Mouse (Mus musculus) kidney, embryonic 16.5 days (tissue): Measurements from ENCODE around the gene Sowahc. TPM values are rescaled to one million over a fixed set of nuclear protein-coding genes. Genes with fewer than 3 reads are reported as not detected.
A peak's percentile ranks its signal among the peaks of the same experiment; 100 is the strongest.

Experiments used
- ATAC-seq: fragments of 200-750 bp; cut with Nextera tagmentation; 2 replicates; pipeline ENCODE4 v1.8.0; 2017; ENCODE audit warnings: moderate TSS enrichment; ENCODE audit not compliant: low FRiP score, low TSS enrichment
- H3K27ac ChIP-seq: fragments of 300-500 bp; sonication (generic); 2 replicates; pipeline ENCODE4 v1.5.1; 2014; ENCODE audit warnings: low read length
- H3K27me3 ChIP-seq: fragments of 300-500 bp; sonication (generic); 2 replicates; pipeline ENCODE4 v1.6.1; 2014; ENCODE audit warnings: low read length, control low read depth, mixed read lengths; ENCODE audit not compliant: insufficient read depth
- H3K36me3 ChIP-seq: fragments of 300-500 bp; sonication (generic); 2 replicates; pipeline ENCODE4 v1.6.1; 2014; ENCODE audit warnings: low read length, control low read depth, mixed read lengths; ENCODE audit not compliant: insufficient read depth
- H3K4me1 ChIP-seq: fragments of 300-500 bp; sonication (generic); 2 replicates; pipeline ENCODE4 v1.6.1; 2014; ENCODE audit warnings: low read length, control low read depth, mixed read lengths; ENCODE audit not compliant: insufficient read depth
- H3K4me2 ChIP-seq: fragments of 300-500 bp; sonication (generic); replicated peaks from 2 replicates; pipeline ENCODE4 v1.6.1; 2014; ENCODE audit warnings: low read depth, low read length
- H3K4me3 ChIP-seq: fragments of 300-500 bp; sonication (generic); 2 replicates; pipeline ENCODE4 v1.5.1; 2014; ENCODE audit warnings: mild to moderate bottlenecking, low read length
- H3K9ac ChIP-seq: fragments of 300-500 bp; sonication (generic); replicated peaks from 2 replicates; pipeline ENCODE4 v1.6.1; 2014; ENCODE audit warnings: low read length
- H3K9me3 ChIP-seq: fragments of 300-500 bp; sonication (generic); 2 replicates; pipeline ENCODE4 v1.6.1; 2016; ENCODE audit warnings: low read length, control low read depth
- WGBS: fragments of 180-500 bp; shearing (Covaris S2); extraction: QIAGEN DNeasy Blood & Tissue Kit; methylation state at CpG from one replicate; pipeline ENCODE4 v1.1.7; 2014; 5-methylcytosine and 5-hydroxymethylcytosine counted together
- polyA plus RNA-seq: library from polyadenylated mRNA; unstranded; fragments of >200 nt; fragmentation: Nextera tagmentation; extraction: Ambion mirVana; gene quantifications from 2 replicates; pipeline ENCODE4 v1.2.1, GENCODE M21; 2015

Sowahc gene
- 11.4 and 11.7 TPM in 2 replicates for polyA plus RNA-seq

GRCm38 (mm10) chr10:59221473-59222270 is at the start of gene Sowahc, which contains the start of gene Sept10:
Sowahc (plus strand) TSS chr10:59221953.
Sept10 (minus strand) TSS chr10:59221847.
- Histone ChIP-seq H3K4me1 (peaks cover 25% of the 10 kb centered on the region), H3K9me3 (no peaks in the 10 kb centered on the region), H3K4me3 (peak within 1 kb of the TSS; percentile 72), H3K36me3 (no peaks in the 10 kb centered on the region), H3K4me2 (peak within 1 kb of the TSS; percentile 100), H3K9ac (peak within 1 kb of the TSS; percentile 87), H3K27me3 (no peaks in the 10 kb centered on the region), H3K27ac (peak within 1 kb of the TSS; percentile 97)
- under 1% methylated on average over 80 of the region's 84 CpGs for WGBS
- peak; percentile 97 for ATAC-seq

GRCm38 (mm10) chr10:59172539-59172938 is 49.2 kb upstream of the Sowahc start:
- Histone ChIP-seq H3K36me3 (0 out of 2 replicates have a peak, but pooled peaks cover 3% of the 10 kb centered on the region), H3K4me2 (no peak overlapping the region), H3K4me1 (no peaks in the 10 kb centered on the region), H3K27me3 (no peaks in the 10 kb centered on the region), H3K9ac (no peak overlapping the region), H3K27ac (no peak overlapping the region), H3K9me3 (no peaks in the 10 kb centered on the region), H3K4me3 (no peak overlapping the region)
- no peak for ATAC-seq
- 94% methylated on average over 1 of the region's 1 CpGs for WGBS

GRCm38 (mm10) chr10:59179620-59180019 is 42.1 kb upstream of the Sowahc start:
- Histone ChIP-seq H3K4me3 (no peak overlapping the region), H3K4me2 (no peak overlapping the region), H3K27me3 (no peaks in the 10 kb centered on the region), H3K4me1 (no peaks in the 10 kb centered on the region), H3K36me3 (0 out of 2 replicates have a peak, but pooled peaks cover 7% of the 10 kb centered on the region), H3K9ac (no peak overlapping the region), H3K27ac (no peak overlapping the region), H3K9me3 (no peaks in the 10 kb centered on the region)
- ATAC-seq = peak; percentile 54; the same call in 1 of the 2 replicates
- 59% methylated on average over 3 of the region's 3 CpGs for WGBS

- Histone ChIP-seq H3K9ac (no peak overlapping the region), H3K4me2 (no peak overlapping the region), H3K27ac (no peak overlapping the region), H3K4me3 (no peak overlapping the region), H3K27me3 (no peaks in the 10 kb centered on the region), H3K9me3 (no peaks in the 10 kb centered on the region), H3K4me1 (no peaks in the 10 kb centered on the region), H3K36me3 (0 out of 2 replicates have a peak, but pooled peaks cover 10% of the 10 kb centered on the region)
- 71% methylated on average over 3 of the region's 3 CpGs for WGBS
- no peak for ATAC-seq
These were observed 39.4 kb upstream of the Sowahc start for GRCm38 (mm10) chr10:59182306-59182705.

GRCm38 (mm10) chr10:59194891-59195290 is 26.9 kb upstream of the Sowahc start:
- Histone ChIP-seq H3K27ac (no peak overlapping the region), H3K4me1 (peaks cover 5% of the 10 kb centered on the region), H3K9ac (0 out of 2 replicates have a peak overlapping the region, but pooled peaks have one; percentile 11), H3K27me3 (no peaks in the 10 kb centered on the region), H3K36me3 (no peaks in the 10 kb centered on the region), H3K4me2 (no peak overlapping the region), H3K4me3 (no peak overlapping the region), H3K9me3 (no peaks in the 10 kb centered on the region)
- ATAC-seq = no peak; the same call in 1 of the 2 replicates
- WGBS = 36% methylated on average over 5 of the region's 5 CpGs

- Histone ChIP-seq H3K27me3 (no peaks in the 10 kb centered on the region), H3K4me3 (no peak overlapping the region), H3K4me2 (no peak overlapping the region), H3K9me3 (no peaks in the 10 kb centered on the region), H3K9ac (no peak overlapping the region), H3K36me3 (no peaks in the 10 kb centered on the region), H3K4me1 (peaks cover 5% of the 10 kb centered on the region), H3K27ac (no peak overlapping the region)
- 89% methylated on average over 3 of the region's 3 CpGs for WGBS
- no peak for ATAC-seq
These were observed 25.0 kb upstream of the Sowahc start for GRCm38 (mm10) chr10:59196763-59197162.

- H3K4me1 ChIP-seq = peaks cover under 1% of the 10 kb centered on the region; the same call in 1 of the 2 replicates
- no peaks in the 10 kb centered on the region for H3K9me3 ChIP-seq
- H3K27ac ChIP-seq = no peak overlapping the region
- H3K4me3 ChIP-seq = no peak overlapping the region
- H3K36me3 ChIP-seq = no peaks in the 10 kb centered on the region
- no peak overlapping the region for H3K9ac ChIP-seq
- H3K27me3 ChIP-seq = no peaks in the 10 kb centered on the region
- H3K4me2 ChIP-seq = no peak overlapping the region
- no peak for ATAC-seq
These were observed 21.7 kb upstream of the Sowahc start for GRCm38 (mm10) chr10:59200011-59200410.

GRCm38 (mm10) chr10:59220824-59221472 is 805 bp upstream of the Sowahc start:
- H3K4me1 ChIP-seq = peaks cover 26% of the 10 kb centered on the region
- no peak for ATAC-seq
- peak overlapping the region; percentile 100 for H3K4me2 ChIP-seq
- no peaks in the 10 kb centered on the region for H3K9me3 ChIP-seq
- 1% methylated on average over 38 of the region's 39 CpGs for WGBS
- peak overlapping the region; percentile 72 for H3K4me3 ChIP-seq
- H3K27me3 ChIP-seq = no peaks in the 10 kb centered on the region
- no peaks in the 10 kb centered on the region for H3K36me3 ChIP-seq
- H3K9ac ChIP-seq = peak overlapping the region; percentile 87
- H3K27ac ChIP-seq = peak overlapping the region; percentile 97

GRCm38 (mm10) chr10:59222271-59223101 is 733 bp downstream of the Sowahc start:
- Histone ChIP-seq H3K4me2 (peak overlapping the region; percentile 100), H3K36me3 (no peaks in the 10 kb centered on the region), H3K27me3 (no peaks in the 10 kb centered on the region), H3K4me3 (peak overlapping the region; percentile 72), H3K4me1 (peaks cover 22% of the 10 kb centered on the region), H3K9ac (peak overlapping the region; percentile 87), H3K9me3 (no peaks in the 10 kb centered on the region), H3K27ac (peak overlapping the region; percentile 97; the same call in 1 of the 2 replicates)
- 2% methylated on average over 49 of the region's 49 CpGs for WGBS
- ATAC-seq = peak; percentile 55
